Mouse (Mus musculus) lung, embryonic 14.5 days (tissue): Measurements from ENCODE around the gene Minar1. TPM values are rescaled to one million over a fixed set of nuclear protein-coding genes. Genes with fewer than 3 reads are reported as not detected.

Experiments
- ATAC-seq: fragments of 200-750 bp; cut with Nextera tagmentation; 2 replicates; pipeline ENCODE4 v1.8.0; 2017; ENCODE audit warnings: mild to moderate bottlenecking, moderate TSS enrichment, moderate library complexity; ENCODE audit not compliant: insufficient read depth
- DNase-seq: peaks from one replicate; pipeline ENCODE4 v3.0.0-alpha.2; 2015
- H3K27ac ChIP-seq: fragments of 300-500 bp; sonication (generic); 2 replicates; pipeline ENCODE4 v1.5.1; 2014; ENCODE audit warnings: low read depth, mild to moderate bottlenecking, moderate library complexity
- H3K27me3 ChIP-seq: fragments of 300-500 bp; sonication (generic); 2 replicates; pipeline ENCODE4 v1.6.1; 2014; ENCODE audit warnings: low read length, control low read depth; ENCODE audit not compliant: insufficient read depth
- H3K36me3 ChIP-seq: fragments of 300-500 bp; sonication (generic); 2 replicates; pipeline ENCODE4 v1.6.1; 2014; ENCODE audit warnings: control low read depth; ENCODE audit not compliant: insufficient read depth
- H3K4me1 ChIP-seq: fragments of 300-500 bp; sonication (generic); 2 replicates; pipeline ENCODE4 v1.6.1; 2014; ENCODE audit warnings: antibody characterized with exemption, control low read depth; ENCODE audit not compliant: insufficient read depth
- H3K4me2 ChIP-seq: fragments of 300-500 bp; sonication (generic); 2 replicates; pipeline ENCODE4 v1.6.1; 2014; ENCODE audit warnings: mild to moderate bottlenecking
- H3K4me3 ChIP-seq: fragments of 300-500 bp; sonication (generic); 2 replicates; pipeline ENCODE4 v1.5.1; 2014; ENCODE audit warnings: low read depth, low read length
- H3K9ac ChIP-seq: fragments of 300-500 bp; sonication (generic); 2 replicates; pipeline ENCODE4 v1.6.1; 2014
- H3K9me3 ChIP-seq: fragments of 300-500 bp; sonication (generic); 2 replicates; pipeline ENCODE4 v1.6.1; 2016; ENCODE audit warnings: low read depth, low read length, control low read depth
- CTCF ChIP-seq: IDR thresholded peaks from 2 replicates; pipeline ENCODE4 v1.5.1; 2016; ENCODE audit warnings: antibody characterized with exemption, low read depth
- WGBS: fragments of 180-500 bp; shearing (Covaris S2); extraction: QIAGEN DNeasy Blood & Tissue Kit; methylation state at CpG from one replicate; pipeline ENCODE4 v1.1.7; 2014; 5-methylcytosine and 5-hydroxymethylcytosine counted together
- polyA plus RNA-seq: library from polyadenylated mRNA; unstranded; fragments of >200 nt; fragmentation: Nextera tagmentation; extraction: Ambion mirVana; gene quantifications from 2 replicates; pipeline ENCODE4 v1.2.1, GENCODE M21; 2014

Gene Minar1
- polyA plus RNA-seq, 1 experiment from 2014 or later = 0.03 TPM

- ATAC-seq = no peak
- Histone ChIP-seq H3K27me3 (no peaks in the 10 kb centered on the region), H3K4me3 (no peak overlapping the region), H3K36me3 (no peaks in the 10 kb centered on the region), H3K4me1 (no peaks in the 10 kb centered on the region), H3K4me2 (no peak overlapping the region), H3K27ac (no peak overlapping the region), H3K9ac (no peak overlapping the region), H3K9me3 (no peaks in the 10 kb centered on the region)
- WGBS = 78% methylated on average over 5 of the region's 5 CpGs
- DNase-seq = no peak
- TF ChIP-seq CTCF = no peak
Observed at GRCm38 (mm10) chr9:89596392-89596791, 26.5 kb downstream of the Minar1 start.

- Histone ChIP-seq H3K4me2 (no peak overlapping the region), H3K4me1 (no peaks in the 10 kb centered on the region)
- TF ChIP-seq CTCF = no peak
Observed at GRCm38 (mm10) chr9:89592391-89592790, 30.5 kb downstream of the Minar1 start.

GRCm38 (mm10) chr9:89578422-89578821 is 44.5 kb downstream of the Minar1 start:
- no peak for TF ChIP-seq CTCF
- 79% methylated on average over 5 of the region's 5 CpGs for WGBS
- no peak overlapping the region for H3K4me2 ChIP-seq
- H3K27me3 ChIP-seq = no peaks in the 10 kb centered on the region
- no peak for DNase-seq
- H3K4me3 ChIP-seq = no peak overlapping the region
- H3K9ac ChIP-seq = no peak overlapping the region
- H3K27ac ChIP-seq = no peak overlapping the region
- H3K36me3 ChIP-seq = no peaks in the 10 kb centered on the region
- no peak for ATAC-seq
- no peaks in the 10 kb centered on the region for H3K9me3 ChIP-seq
- no peaks in the 10 kb centered on the region for H3K4me1 ChIP-seq

More at GRCm38 (mm10) chr9:89592391-89592790, 30.5 kb downstream of the Minar1 start:
- Histone ChIP-seq H3K27me3 (no peaks in the 10 kb centered on the region), H3K36me3 (no peaks in the 10 kb centered on the region), H3K27ac (no peak overlapping the region), H3K4me3 (no peak overlapping the region), H3K9me3 (no peaks in the 10 kb centered on the region), H3K9ac (no peak overlapping the region)
- DNase-seq (no peak), ATAC-seq (no peak)
- 71% methylated on average over 3 of the region's 3 CpGs for WGBS

GRCm38 (mm10) chr9:89552663-89553062 is 70.3 kb downstream of the Minar1 start:
- ATAC-seq = no peak
- H3K9ac ChIP-seq = no peak overlapping the region
- no peaks in the 10 kb centered on the region for H3K36me3 ChIP-seq
- H3K4me1 ChIP-seq = no peaks in the 10 kb centered on the region
- no peaks in the 10 kb centered on the region for H3K27me3 ChIP-seq
- H3K9me3 ChIP-seq = no peaks in the 10 kb centered on the region
- no peak overlapping the region for H3K4me2 ChIP-seq
- no peak for DNase-seq
- no peak for TF ChIP-seq CTCF
- H3K27ac ChIP-seq = no peak overlapping the region
- H3K4me3 ChIP-seq = no peak overlapping the region
- 64% methylated on average over 2 of the region's 2 CpGs for WGBS

Other genes with a start within 250 kb of the Minar1 start
- 90.9 and 91.9 TPM in 2 replicates for gene Tmed3, start 81.9 kb upstream of the Minar1 start, polyA plus RNA-seq
- not detected in 2 replicates for gene Ankrd34c, start 115.3 kb upstream of the Minar1 start, polyA plus RNA-seq